Mouse (Mus musculus) kidney, adult 2 months (tissue): ENCODE results near the gene Cdkn3.

Source experiments
- CTCF ChIP-seq: fragments of 200-500 bp; conservative IDR thresholded peaks from 2 replicates; pipeline ENCODE4 v1.5.1; 2011; ENCODE audit warnings: low read depth, mild to moderate bottlenecking, control low read depth, low read length, moderate library complexity, mixed read lengths; ENCODE audit not compliant: insufficient read depth, insufficient read length
- POLR2A ChIP-seq: fragments of 200-500 bp; IDR thresholded peaks from one replicate; pipeline ENCODE4 v1.6.1; 2011; ENCODE audit warnings: low read depth, low read length, control low read depth

DNA sequence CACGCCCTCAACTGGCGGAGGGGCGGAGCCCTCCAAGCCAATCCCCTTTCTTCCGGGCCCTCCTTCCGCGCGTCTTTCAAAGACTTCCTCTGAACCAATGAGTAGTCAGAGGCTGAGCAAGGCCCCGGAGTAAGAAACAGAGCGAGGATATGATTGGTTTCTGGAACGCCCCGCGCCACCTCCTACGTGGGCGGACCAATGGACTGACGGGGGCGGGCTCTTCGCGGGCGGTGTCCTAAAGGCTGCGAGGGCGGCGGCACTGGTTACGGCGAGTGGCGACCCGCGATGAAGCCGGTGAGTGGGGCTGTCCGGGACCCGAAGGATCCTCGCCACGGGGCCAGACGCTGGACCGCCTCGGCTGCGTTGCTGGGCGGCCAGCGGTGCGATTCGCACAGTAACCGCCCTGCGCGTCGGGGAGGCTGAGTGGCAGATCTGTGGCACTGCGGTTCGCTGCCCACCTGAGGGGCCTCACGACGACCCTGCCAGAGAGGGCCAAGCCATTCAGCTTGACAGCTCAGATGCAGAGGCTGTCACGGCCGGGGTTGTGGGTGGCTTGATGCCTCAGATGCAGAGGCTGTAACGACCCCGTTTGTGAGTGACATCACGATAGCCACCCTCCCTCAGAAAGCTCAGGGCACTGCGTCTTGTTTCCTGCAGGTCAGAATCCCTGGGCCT is at the start of gene Cdkn3:
- TF ChIP-seq POLR2A (no peak), CTCF (no peak)
